ENCODE assay signal across 18 mouse cellular contexts in the genomic region with DNA sequence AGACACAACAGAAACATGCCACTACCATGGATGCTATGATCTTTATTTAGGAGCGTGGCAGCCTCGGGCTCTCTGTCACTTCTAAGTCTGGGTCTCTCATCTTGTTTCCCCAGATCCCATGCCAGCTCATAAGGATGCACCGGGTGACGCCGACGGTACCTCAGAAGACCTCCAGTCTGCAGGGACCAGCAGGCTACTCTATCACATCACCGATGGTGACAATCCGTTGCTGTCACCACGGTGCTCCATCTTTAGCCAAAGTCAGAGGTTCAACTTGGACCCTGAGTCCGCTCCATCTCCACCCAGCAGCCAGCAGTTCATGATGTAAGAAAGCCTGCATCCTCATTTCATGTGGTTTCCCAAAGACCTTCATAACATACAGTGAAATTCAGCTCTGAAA.
"Had no signal": no experiment of that assay in that cellular context is flagged by ENCODE, and none has a peak within 500 bp of the region (broad histone marks: within the 10 kb centered on the region; RNA-seq: fewer than 3 reads in every experiment).

No protein-coding gene starts in this region.

- H3K27ac ChIP-seq: lung, embryonic 15.5 days; macrophage; midbrain, embryonic 13.5 days; midbrain, embryonic 15.5 days; neural tube, embryonic 12.5 days; stomach, embryonic 15.5 days; stomach, postnatal 0 days had no signal

- H3K4me2 ChIP-seq: lung, embryonic 15.5 days; midbrain, embryonic 11.5 days; midbrain, embryonic 13.5 days; midbrain, embryonic 15.5 days; neural tube, embryonic 12.5 days; stomach, embryonic 15.5 days had no signal

- H3K27me3 ChIP-seq: lung, embryonic 15.5 days; megakaryocyte, embryonic 14.5 days; midbrain, embryonic 13.5 days; midbrain, embryonic 15.5 days; neural tube, embryonic 12.5 days; stomach, embryonic 15.5 days had no signal

- DNase-seq: liver, postnatal 0 days; lung, adult 2 months; lung, postnatal 14 days; lung, postnatal 36 days; right cerebral cortex, postnatal 14 days; thymus, adult 2 months; thymus, postnatal 25 days; thymus, postnatal 4 days had no signal

- H3K4me1 ChIP-seq: lung, embryonic 15.5 days; megakaryocyte, embryonic 14.5 days; midbrain, embryonic 13.5 days; midbrain, embryonic 15.5 days; neural tube, embryonic 12.5 days had no signal

- H3K4me3 ChIP-seq: lung, embryonic 15.5 days; midbrain, embryonic 13.5 days; midbrain, embryonic 15.5 days; neural tube, embryonic 12.5 days; stomach, embryonic 15.5 days had no signal

- H3K36me3 ChIP-seq: lung, embryonic 15.5 days; stomach, embryonic 15.5 days had no signal

- H3K9ac ChIP-seq: liver, postnatal 0 days; lung, embryonic 15.5 days; midbrain, embryonic 13.5 days; midbrain, embryonic 15.5 days; neural tube, embryonic 12.5 days; stomach, embryonic 15.5 days had no signal

- H3K9me3 ChIP-seq: lung, embryonic 15.5 days; midbrain, embryonic 13.5 days; midbrain, embryonic 15.5 days; neural tube, embryonic 12.5 days; stomach, embryonic 15.5 days had no signal

- ATAC-seq: liver, postnatal 0 days; lung, postnatal 0 days; midbrain, embryonic 13.5 days; midbrain, embryonic 15.5 days had no signal
